Mouse (Mus musculus) liver, postnatal 0 days (tissue): ENCODE measurements around the gene Ddit4l. TPM values are rescaled to one million over a fixed set of nuclear protein-coding genes. Genes with fewer than 3 reads are reported as not detected.

Experiments
- ATAC-seq: fragments of 200-750 bp; cut with Nextera tagmentation; 2 replicates; pipeline ENCODE4 v1.8.0; 2017; ENCODE audit warnings: mild to moderate bottlenecking, moderate library complexity
- DNase-seq: peaks from one replicate; pipeline ENCODE4 v3.0.0-alpha.2; 2016
- H3K27ac ChIP-seq: fragments of 300-500 bp; sonication (generic); 2 replicates; pipeline ENCODE4 v1.5.1; 2014; ENCODE audit warnings: antibody characterized with exemption, moderate library complexity, mild to moderate bottlenecking, low read depth
- H3K27me3 ChIP-seq: fragments of 300-500 bp; sonication (generic); 2 replicates; pipeline ENCODE4 v1.6.1; 2014; ENCODE audit warnings: low read length, control low read depth, mixed read lengths; ENCODE audit not compliant: insufficient read depth
- H3K36me3 ChIP-seq: fragments of 300-500 bp; sonication (generic); replicated peaks from 2 replicates; pipeline ENCODE4 v1.6.1; 2014; ENCODE audit warnings: mild to moderate bottlenecking, control low read depth, low read length, moderate library complexity, mixed read lengths; ENCODE audit not compliant: insufficient read depth
- H3K4me1 ChIP-seq: fragments of 300-500 bp; sonication (generic); 2 replicates; pipeline ENCODE4 v1.6.1; 2014; ENCODE audit warnings: antibody characterized with exemption, mild to moderate bottlenecking, control low read depth; ENCODE audit not compliant: insufficient read depth
- H3K4me2 ChIP-seq: fragments of 300-500 bp; sonication (generic); 2 replicates; pipeline ENCODE4 v1.6.1; 2014; ENCODE audit warnings: low read depth, mild to moderate bottlenecking, low read length, moderate library complexity, mixed read lengths
- H3K4me3 ChIP-seq: fragments of 300-500 bp; sonication (generic); 2 replicates; pipeline ENCODE4 v1.5.1; 2014; ENCODE audit warnings: low read depth, low read length
- H3K9ac ChIP-seq: fragments of 300-500 bp; sonication (generic); replicated peaks from 2 replicates; pipeline ENCODE4 v1.6.1; 2014; ENCODE audit warnings: mild to moderate bottlenecking, moderate library complexity
- H3K9me3 ChIP-seq: fragments of 300-500 bp; sonication (generic); 2 replicates; pipeline ENCODE4 v1.6.1; 2016; ENCODE audit warnings: mild to moderate bottlenecking, control low read depth, low read length, mixed read lengths
- CTCF ChIP-seq: sonication (generic); IDR thresholded peaks from 2 replicates; pipeline ENCODE4 v1.5.1; 2016; ENCODE audit warnings: antibody characterized with exemption, low read depth
- EP300 ChIP-seq: IDR thresholded peaks from 2 replicates; pipeline ENCODE4 v1.6.1; 2016; ENCODE audit warnings: antibody characterized with exemption, low read depth, mild to moderate bottlenecking
- WGBS: fragments of 180-500 bp; shearing (Covaris S2); extraction: QIAGEN DNeasy Blood & Tissue Kit; methylation state at CpG from one replicate; pipeline ENCODE4 v1.1.7; 2014; ENCODE audit not compliant: insufficient replicate concordance; 5-methylcytosine and 5-hydroxymethylcytosine counted together
- polyA plus RNA-seq: library from polyadenylated mRNA; unstranded; fragments of >200 nt; fragmentation: Nextera tagmentation; extraction: Ambion mirVana; gene quantifications from 2 replicates; pipeline ENCODE4 v1.2.1, GENCODE M21; 2015

Gene Ddit4l
- polyA plus RNA-seq, 1 experiment from 2014 or later, result 0.95 TPM

GRCm38 (mm10) chr3:137610457-137611109 is 10.8 kb upstream of the Ddit4l start:
- H3K9me3 ChIP-seq, result no peaks in the 10 kb centered on the region
- no peak for DNase-seq

GRCm38 (mm10) chr3:137611110-137611857 is 10.1 kb upstream of the Ddit4l start:
- 64% methylated on average over 4 of the region's 4 CpGs for WGBS
- no peak for DNase-seq
- Histone ChIP-seq H3K4me3 (no peak overlapping the region), H3K27ac (peak overlapping the region; percentile 30), H3K9ac (no peak overlapping the region), H3K27me3 (no peaks in the 10 kb centered on the region), H3K36me3 (no peaks in the 10 kb centered on the region), H3K4me2 (peak overlapping the region; percentile 42), H3K9me3 (no peaks in the 10 kb centered on the region), H3K4me1 (peaks cover 7% of the 10 kb centered on the region)
- ATAC-seq, result no peak
- TF ChIP-seq CTCF, result no peak
- TF ChIP-seq EP300, result no peak

More at GRCm38 (mm10) chr3:137610457-137611109, 10.8 kb upstream of the Ddit4l start:
- no peaks in the 10 kb centered on the region for H3K36me3 ChIP-seq
- 59% methylated on average over 6 of the region's 6 CpGs for WGBS
- no peak overlapping the region for H3K27ac ChIP-seq
- no peaks in the 10 kb centered on the region for H3K27me3 ChIP-seq
- peaks cover 7% of the 10 kb centered on the region for H3K4me1 ChIP-seq
- H3K4me3 ChIP-seq, result no peak overlapping the region
- H3K9ac ChIP-seq, result no peak overlapping the region
- no peak for TF ChIP-seq EP300
- TF ChIP-seq CTCF, result no peak
- ATAC-seq, result no peak
- H3K4me2 ChIP-seq, result peak overlapping the region; percentile 42

GRCm38 (mm10) chr3:137611981-137612380 is 9.4 kb upstream of the Ddit4l start:
- ATAC-seq (peak; percentile 69), DNase-seq (no peak)
- Histone ChIP-seq H3K4me2 (no peak overlapping the region), H3K36me3 (no peaks in the 10 kb centered on the region), H3K4me3 (no peak overlapping the region), H3K27me3 (no peaks in the 10 kb centered on the region), H3K4me1 (peaks cover 7% of the 10 kb centered on the region), H3K9me3 (no peaks in the 10 kb centered on the region), H3K9ac (no peak overlapping the region), H3K27ac (no peak overlapping the region)
- 68% methylated on average over 2 of the region's 2 CpGs for WGBS
- TF ChIP-seq EP300, result no peak
- TF ChIP-seq CTCF, result no peak

GRCm38 (mm10) chr3:137620540-137620939 is 872 bp upstream of the Ddit4l start:
- Histone ChIP-seq H3K27me3 (no peaks in the 10 kb centered on the region), H3K36me3 (no peaks in the 10 kb centered on the region), H3K27ac (no peak overlapping the region), H3K4me1 (peaks cover 4% of the 10 kb centered on the region; the same call in 1 of the 2 replicates), H3K9ac (no peak overlapping the region), H3K4me3 (no peak overlapping the region), H3K9me3 (no peaks in the 10 kb centered on the region), H3K4me2 (no peak overlapping the region)
- WGBS, result 80% methylated on average over 5 of the region's 5 CpGs
- DNase-seq, result no peak
- ATAC-seq, result no peak
- TF ChIP-seq CTCF (no peak), EP300 (no peak)

- Histone ChIP-seq H3K4me3 (no peak overlapping the region), H3K9me3 (no peaks in the 10 kb centered on the region), H3K36me3 (no peaks in the 10 kb centered on the region), H3K4me1 (peaks cover 4% of the 10 kb centered on the region; the same call in 1 of the 2 replicates), H3K9ac (no peak overlapping the region), H3K27me3 (no peaks in the 10 kb centered on the region), H3K27ac (no peak overlapping the region), H3K4me2 (no peak overlapping the region)
- TF ChIP-seq EP300 (no peak), CTCF (no peak)
- WGBS, result 48% methylated on average over 6 of the region's 6 CpGs
- no peak for DNase-seq
- ATAC-seq, result no peak
Observed at GRCm38 (mm10) chr3:137622091-137622490, 679 bp downstream of the Ddit4l start.

GRCm38 (mm10) chr3:137622895-137623580 is 1.6 kb downstream of the Ddit4l start:
- Histone ChIP-seq H3K4me2 (peak overlapping the region; percentile 88), H3K9me3 (no peaks in the 10 kb centered on the region), H3K27me3 (no peaks in the 10 kb centered on the region), H3K4me3 (peak overlapping the region; percentile 52), H3K27ac (no peak overlapping the region), H3K36me3 (no peaks in the 10 kb centered on the region), H3K9ac (no peak overlapping the region), H3K4me1 (peaks cover 4% of the 10 kb centered on the region; the same call in 1 of the 2 replicates)
- DNase-seq (no peak), ATAC-seq (no peak)
- no peak for TF ChIP-seq CTCF
- no peak for TF ChIP-seq EP300
- 36% methylated on average over 14 of the region's 14 CpGs for WGBS
